Mouse (Mus musculus) heart, postnatal 14 days (tissue): ENCODE measurements around the gene Sema6b. TPM values are rescaled to one million over a fixed set of nuclear protein-coding genes. Genes with fewer than 3 reads are reported as not detected.
"Not testable (repeated sequence)": the region's sequence is repeated elsewhere in the genome, so short reads cannot be mapped to it uniquely, and the experiment has no call there.

Experiments used
- DNase-seq, 2 experiments: peaks; one replicate each; pipeline ENCODE4 v3.0.0; 2021 to 2022
- intact Hi-C: fragments of 180-260 bp; cut with DNase I; formaldehyde crosslinking; loops from one replicate; pipeline ENCODE4 v1.15.1; 2025
- microRNA-seq, 2 experiments: library from miRNA; unstranded; fragments of <30 nt; microRNA quantifications; one replicate each; pipeline ENCODE4 v1.2.0; 2021 to 2022
- total RNA-seq, 2 experiments: library from RNA; stranded (reverse); gene quantifications; 2 replicates each; pipeline ENCODE4 v1.2.3; 2021

The Sema6b gene
- total RNA-seq, 2 experiments from 2014 or later = 14.5 to 14.7 TPM

- DNase-seq = peak in 1 of 2 experiments; percentile 45
- intact Hi-C loops = no loop called here
These were observed 41.2 kb downstream of the Sema6b start for GRCm38 (mm10) chr17:56098711-56099572.

- no peak for DNase-seq
- intact Hi-C loops = no loop called here
These were observed 42.0 kb downstream of the Sema6b start for GRCm38 (mm10) chr17:56098180-56098579.

- intact Hi-C loops = no loop called here
- no peak for DNase-seq
These were observed 43.3 kb downstream of the Sema6b start for GRCm38 (mm10) chr17:56096883-56097282.

- DNase-seq = no peak
- intact Hi-C loops = no loop called here
These were observed 47.3 kb downstream of the Sema6b start for GRCm38 (mm10) chr17:56092794-56093193.

- intact Hi-C loops = no loop called here
- DNase-seq = no peak
These were observed 47.8 kb downstream of the Sema6b start for GRCm38 (mm10) chr17:56092312-56092711.

- intact Hi-C loops = no loop called here
These were observed 59.2 kb downstream of the Sema6b start for GRCm38 (mm10) chr17:56080781-56081585.

GRCm38 (mm10) chr17:56079921-56080320, 60.2 kb downstream of the Sema6b start:
- DNase-seq = no peak
- intact Hi-C loops = no loop called here

More at GRCm38 (mm10) chr17:56080781-56081585, 59.2 kb downstream of the Sema6b start:
- peak in 1 of 2 experiments; percentile 38 for DNase-seq

GRCm38 (mm10) chr17:56078880-56079795, 61.0 kb downstream of the Sema6b start, which contains the start of gene Hdgfl2:
Hdgfl2 (plus strand) TSS chr17:56079634.
- intact Hi-C loops = no loop called here
- peak; percentile 99 for DNase-seq

GRCm38 (mm10) chr17:56078361-56078760, 61.8 kb downstream of the Sema6b start:
- intact Hi-C loops, DNase-seq: not testable (repeated sequence)

- intact Hi-C loops = no loop called here
- DNase-seq = no peak
These were observed 62.6 kb downstream of the Sema6b start for GRCm38 (mm10) chr17:56077523-56077922.

GRCm38 (mm10) chr17:56074827-56075208, 65.3 kb downstream of the Sema6b start, which contains the start of gene Ubxn6:
Ubxn6 (minus strand) TSS chr17:56075028.
- peak; percentile 98 to 99 for DNase-seq
- intact Hi-C loops = loop anchor here (2.0 kb wide), 1 partner anchor 34 kb away; the partner anchor contains the start of gene Chaf1a

- peak; percentile 82 to 86 for DNase-seq
- intact Hi-C loops = loop anchor here (2.0 kb wide), 1 partner anchor 33 kb away; the partner anchor contains the start of gene Chaf1a
These were observed 65.9 kb downstream of the Sema6b start for GRCm38 (mm10) chr17:56074097-56074826.

Small RNAs within 50 kb of the gene (microRNA-seq; reads per million reads assigned to microRNA genes)
- 0 reads per million in 2 experiments for gene Gm44397

Other genes starting within 250 kb of the Sema6b start
- 1 to 10 TPM; 4.6 to 5.3 TPM for gene Zfp959, start 248.2 kb downstream of the Sema6b start, total RNA-seq
- gene Zfp119b, start 190.8 kb downstream of the Sema6b start, total RNA-seq = 1 to 10 TPM; 3.3 to 4.1 TPM
- gene Ebi3, start 187.7 kb downstream of the Sema6b start, total RNA-seq = under 1 TPM; 0.63 to 0.81 TPM
- 10 to 100 TPM; 10.8 to 12.6 TPM for gene Yju2, start 181.2 kb downstream of the Sema6b start, total RNA-seq
- gene Shd, start 169.9 kb downstream of the Sema6b start, total RNA-seq = 1 to 10 TPM; 1.3 to 3.1 TPM
- under 1 TPM in 1 of 2 experiments, not detected in 1; 0.74 TPM for gene Fsd1, start 153.8 kb downstream of the Sema6b start, total RNA-seq
- 10 to 100 TPM; 15.9 to 17.9 TPM for gene Stap2, start 134.8 kb downstream of the Sema6b start, total RNA-seq
- gene Mpnd, start 134.6 kb downstream of the Sema6b start, total RNA-seq = 10 to 100 TPM; 44.1 to 49.9 TPM
- gene Sh3gl1, start 103.7 kb downstream of the Sema6b start, total RNA-seq = 10 to 100 TPM; 23.0 to 24.1 TPM
- gene Chaf1a, start 99.9 kb downstream of the Sema6b start, total RNA-seq = 1 to 10 TPM; 2.6 to 3.4 TPM
- 10 to 100 TPM; 46.9 to 50.5 TPM for gene Ubxn6, start 65.3 kb downstream of the Sema6b start, total RNA-seq
- 10 to 100 TPM; 37.3 to 39.8 TPM for gene Hdgfl2, start 60.7 kb downstream of the Sema6b start, total RNA-seq
- gene Plin4, start 30.5 kb downstream of the Sema6b start, total RNA-seq = 100 to 1,000 TPM; 125 to 147 TPM
- gene Plin5, start 22.7 kb downstream of the Sema6b start, total RNA-seq = 100 to 1,000 TPM; 154 to 166 TPM
- gene Lrg1, start 18.3 kb downstream of the Sema6b start, total RNA-seq = 10 to 100 TPM; 36.7 to 45.8 TPM
- gene Tnfaip8l1, start 22.1 kb upstream of the Sema6b start, total RNA-seq = 1 to 10 TPM; 3.5 to 5.1 TPM
- gene Mydgf, start 43.6 kb upstream of the Sema6b start, total RNA-seq = 10 to 100 TPM; 33.2 to 34.6 TPM
- gene Dpp9, start 78.6 kb upstream of the Sema6b start, total RNA-seq = 10 to 100 TPM; 32.8 to 36.6 TPM
- 10 to 100 TPM; 90.4 to 94.6 TPM for gene Fem1a, start 116.5 kb upstream of the Sema6b start, total RNA-seq
- 10 to 100 TPM in 1 of 2 experiments, 1 to 10 TPM in 1; 9.5 to 11.4 TPM for gene Ticam1, start 136.4 kb upstream of the Sema6b start, total RNA-seq
- gene Plin3, start 152.5 kb upstream of the Sema6b start, total RNA-seq = 100 to 1,000 TPM; 115 to 133 TPM
- gene Arrdc5, start 159.9 kb upstream of the Sema6b start, total RNA-seq = under 1 TPM in 1 of 2 experiments, not detected in 1; 0.36 TPM
- gene Uhrf1, start 163.0 kb upstream of the Sema6b start, total RNA-seq = 10 to 100 TPM in 1 of 2 experiments, 1 to 10 TPM in 1; 4.8 to 12.2 TPM
- gene Kdm4b, start 185.7 kb upstream of the Sema6b start, total RNA-seq = 10 to 100 TPM; 44.3 to 44.9 TPM